Mouse (Mus musculus) spleen, postnatal 10 days (tissue): Measurements from ENCODE around the gene Cep63.

Experiments used
- DNase-seq, 2 experiments: peaks; one replicate each; pipeline ENCODE4 v3.0.0; 2021 to 2022; ENCODE audit warnings: low spot score in 2 of 2

Cep63 gene

GRCm38 (mm10) chr9:102631589-102632147 lies 5.3 kb upstream of the Cep63 start:
- DNase-seq = no peak

DNA sequence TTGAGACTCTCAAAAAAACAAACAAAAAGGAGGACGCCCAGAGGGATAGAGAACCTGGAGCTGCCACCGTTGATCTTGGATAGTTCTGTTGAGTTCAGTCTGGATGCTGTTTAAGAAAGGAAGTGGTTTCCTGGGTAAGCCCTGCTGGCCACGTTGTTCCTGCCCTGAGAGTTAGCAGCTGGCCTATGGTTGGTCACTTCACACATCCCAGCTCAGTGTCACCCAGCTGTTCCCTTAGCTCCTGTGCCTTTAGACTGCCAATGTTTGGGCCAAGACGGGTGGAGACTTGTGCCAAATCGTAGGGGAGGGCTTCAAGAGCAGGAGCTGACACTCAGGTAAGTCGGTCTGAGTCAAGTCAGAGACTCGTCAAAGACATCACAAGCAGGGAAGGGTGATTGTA lies 2.7 kb upstream of the Cep63 start:
- DNase-seq = no peak

- no peak for DNase-seq
These were observed 1.1 kb upstream of the Cep63 start for GRCm38 (mm10) chr9:102627442-102627841.

DNA sequence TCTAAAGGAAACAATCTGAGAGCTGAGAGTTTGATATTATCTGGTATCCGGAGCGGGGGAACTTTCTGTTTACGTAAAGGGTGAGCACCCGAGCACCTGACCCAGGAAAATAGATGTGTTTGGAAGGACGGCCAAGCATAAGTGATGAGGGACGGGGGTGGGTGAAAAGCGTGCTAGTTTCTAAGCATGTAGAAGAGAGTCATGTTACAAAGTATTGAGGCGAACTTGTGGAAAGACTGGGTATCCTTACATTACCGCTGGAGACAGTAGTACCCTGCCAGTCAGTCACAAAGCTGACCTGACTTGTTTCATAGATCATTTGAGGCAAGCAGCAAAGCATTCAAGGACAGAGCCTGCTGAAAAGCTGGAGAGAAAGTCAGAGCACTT lies 498 bp upstream of the Cep63 start:
- DNase-seq = no peak

- DNase-seq = peak in 1 of 2 experiments; percentile 27
These were observed 842 bp downstream of the Cep63 start for GRCm38 (mm10) chr9:102625401-102625982.

DNA sequence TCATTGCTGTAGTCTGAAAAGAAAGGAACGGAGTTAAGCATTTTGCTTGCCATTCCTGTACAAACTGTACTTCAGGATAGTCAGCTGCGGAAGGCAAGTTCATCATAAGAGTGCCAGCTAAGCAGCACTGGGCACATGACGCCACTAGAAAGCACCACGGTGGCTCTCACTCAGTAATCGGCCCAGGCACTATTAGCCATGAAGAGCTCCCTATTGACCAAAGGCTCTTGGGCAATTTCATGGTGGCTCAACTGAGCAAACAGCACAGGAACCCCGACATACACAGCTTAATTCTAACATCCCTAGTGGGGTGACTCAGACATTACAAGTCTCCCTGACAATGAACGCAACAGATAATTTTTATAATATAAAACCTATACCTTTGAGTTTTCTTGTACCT lies 2.8 kb downstream of the Cep63 start:
- no peak for DNase-seq

DNA sequence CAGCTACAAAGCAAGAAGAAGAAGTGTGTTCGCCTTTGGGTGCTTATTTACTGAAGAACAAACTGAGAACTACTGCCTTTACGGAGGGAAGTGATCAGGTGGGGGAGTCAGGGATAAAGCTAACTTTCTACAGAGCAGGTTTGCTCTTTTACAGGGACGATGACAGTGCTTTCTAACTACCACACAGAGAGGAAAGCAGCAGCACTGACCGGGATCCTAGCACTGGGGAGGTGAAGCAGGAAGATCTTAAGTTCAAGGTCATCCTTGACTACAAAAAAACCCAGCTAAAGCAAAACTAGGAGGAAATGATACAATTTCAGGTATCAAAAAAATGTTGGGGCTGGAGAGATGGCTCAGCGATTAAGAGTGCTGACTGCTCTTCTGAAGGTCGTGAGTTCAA lies 3.5 kb downstream of the Cep63 start:
- no peak for DNase-seq

DNA sequence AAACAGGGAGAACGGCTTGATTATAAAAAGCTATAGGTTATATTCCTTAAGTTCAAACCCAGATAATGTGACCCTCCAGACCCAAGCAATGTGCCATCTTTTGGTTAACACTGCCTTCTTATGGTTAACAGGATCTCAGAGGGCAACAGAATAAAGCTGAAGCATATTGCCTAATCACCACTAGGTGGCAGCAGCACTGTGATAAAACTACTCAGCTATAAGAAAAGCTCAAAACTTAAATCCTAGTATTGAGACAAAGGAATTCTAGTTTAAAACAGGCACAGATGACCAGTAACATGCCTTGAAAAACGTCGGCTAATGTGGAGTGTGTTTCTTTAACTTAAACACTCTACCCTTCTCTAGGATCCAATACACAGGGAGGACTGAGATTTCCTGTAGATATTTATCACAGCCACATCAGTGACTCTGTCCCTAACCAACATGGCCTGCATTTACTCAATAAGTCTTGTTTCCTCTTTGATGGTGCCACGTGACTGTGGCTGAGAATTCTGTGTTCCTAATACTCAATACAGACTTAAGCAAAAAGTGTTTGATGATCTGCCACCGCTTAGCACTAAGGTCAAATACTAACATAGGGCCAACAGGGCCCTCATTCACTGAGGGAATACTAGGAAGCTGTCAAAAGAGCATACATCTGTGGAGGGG lies 4.0 kb downstream of the Cep63 start:
- peak in 1 of 2 experiments; percentile 66 for DNase-seq

DNA sequence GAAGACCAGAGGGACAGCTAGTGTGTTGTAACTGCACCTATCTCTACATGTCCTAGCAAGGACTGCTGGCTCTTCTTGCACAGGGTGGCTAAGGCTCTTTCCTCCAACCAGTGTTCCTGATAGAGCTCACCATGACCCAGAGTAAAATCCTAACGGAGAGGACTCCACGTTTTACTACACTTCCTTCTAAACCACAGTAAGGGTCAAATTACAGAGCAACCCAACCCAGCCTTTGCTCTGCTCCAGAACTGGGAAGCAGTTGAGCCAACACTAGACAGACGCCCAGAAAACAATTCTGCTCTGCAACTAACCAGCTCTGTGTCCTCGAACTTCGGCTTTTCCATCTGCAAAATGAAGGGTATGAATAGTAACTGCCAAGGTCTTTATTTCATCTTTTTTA lies 4.9 kb downstream of the Cep63 start:
- DNase-seq = no peak

DNA sequence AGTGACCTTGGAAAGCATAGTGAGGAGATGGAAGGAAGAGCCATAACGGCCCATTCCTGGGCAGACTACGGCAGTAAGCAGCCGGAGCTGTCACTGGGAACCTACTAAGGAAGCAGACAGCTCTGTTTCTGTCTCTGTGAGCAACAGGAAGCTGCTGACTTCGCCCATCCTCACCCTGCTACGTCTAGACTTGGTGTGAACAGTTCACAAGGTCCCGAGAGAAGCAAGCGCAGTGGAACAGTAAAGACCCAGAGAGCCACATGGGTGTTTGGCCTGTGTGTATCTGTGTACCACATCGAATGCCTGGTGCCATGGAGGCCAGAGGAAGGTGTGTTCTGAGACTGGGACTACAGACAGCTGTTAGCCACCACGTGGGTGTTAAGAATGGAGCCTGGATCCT lies 10.1 kb downstream of the Cep63 start:
- no peak for DNase-seq

- DNase-seq = no peak
These were observed 11.3 kb downstream of the Cep63 start for GRCm38 (mm10) chr9:102615071-102615470.

- DNase-seq = no peak
These were observed 17.1 kb downstream of the Cep63 start for GRCm38 (mm10) chr9:102609221-102609620.

DNA sequence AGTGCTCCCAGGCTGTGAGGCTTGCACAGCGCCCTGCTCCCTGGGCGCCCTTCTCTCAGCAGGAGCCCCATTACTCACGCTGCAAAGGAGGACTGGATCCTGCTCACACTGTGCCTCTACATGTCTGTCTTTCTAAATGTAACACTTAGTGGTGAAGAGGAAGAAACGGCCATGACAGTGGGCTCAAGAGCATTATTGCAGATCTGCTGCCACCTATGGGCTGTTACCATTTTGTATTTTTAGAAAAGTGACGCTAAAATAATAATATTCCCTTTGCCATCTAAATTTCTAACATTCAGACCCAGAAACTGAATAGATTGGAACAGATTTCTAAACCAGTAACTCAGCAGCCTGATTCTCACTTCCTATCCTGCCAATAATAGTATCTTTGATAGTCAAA lies 18.9 kb downstream of the Cep63 start:
- no peak for DNase-seq

GRCm38 (mm10) chr9:102605162-102605561 lies 21.2 kb downstream of the Cep63 start:
- DNase-seq = no peak

DNA sequence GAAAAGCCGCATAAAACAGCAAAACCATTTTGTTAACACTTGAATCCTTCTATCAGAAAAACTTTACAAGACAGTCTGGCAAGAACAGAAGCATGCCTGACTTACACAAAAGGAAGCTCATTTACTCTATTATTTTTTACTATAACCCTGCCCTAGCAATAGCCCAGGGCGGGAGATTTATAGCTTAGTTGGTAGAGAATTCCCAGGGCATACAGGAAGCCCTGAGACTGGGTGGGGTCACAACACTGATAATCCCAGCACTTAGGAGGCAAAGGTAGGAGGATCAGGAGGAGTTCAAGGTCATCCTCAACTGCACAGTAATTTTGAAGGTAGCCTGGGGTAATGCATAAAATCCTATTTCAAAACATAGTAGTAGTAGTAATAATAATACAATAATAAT lies 24.7 kb downstream of the Cep63 start:
- DNase-seq = no peak

- DNase-seq = no peak
These were observed 25.1 kb downstream of the Cep63 start for GRCm38 (mm10) chr9:102601187-102601586.

GRCm38 (mm10) chr9:102595662-102596436 lies 30.5 kb downstream of the Cep63 start:
- DNase-seq = no peak

- no peak for DNase-seq
These were observed 31.5 kb downstream of the Cep63 start for GRCm38 (mm10) chr9:102594667-102595393.

GRCm38 (mm10) chr9:102587347-102587746 lies 39.0 kb downstream of the Cep63 start:
- no peak for DNase-seq

GRCm38 (mm10) chr9:102581921-102582469 lies 44.3 kb downstream of the Cep63 start:
- no peak for DNase-seq

- DNase-seq = no peak
These were observed 48.9 kb downstream of the Cep63 start for GRCm38 (mm10) chr9:102577480-102577879.

- no peak for DNase-seq
These were observed 53.4 kb downstream of the Cep63 start for GRCm38 (mm10) chr9:102572888-102573287.
